12 mouse cellular contexts compared by ENCODE assay signal in genomic region chr4:139154576-139155307, GRCm38 (mm10). TPM values are rescaled to one million over a fixed set of nuclear protein-coding genes. Genes with fewer than 3 reads are reported as not detected.
A peak's percentile ranks its signal among the peaks of the same experiment; 100 is the strongest.
DNase-seq lines count a peak whose midpoint lies in the region; ATAC-seq and TF ChIP-seq lines count a peak whose summit lies in the region.
"Had no signal": no experiment of that assay in that cellular context is flagged by ENCODE, and none has a peak within 500 bp of the region (broad histone marks: within the 10 kb centered on the region; RNA-seq: fewer than 3 reads in every experiment).

No protein-coding gene starts in this region.

- H3K9ac ChIP-seq in kidney, embryonic 15.5 days, result no peak overlapping the region
- H3K9ac ChIP-seq: embryonic facial prominence, embryonic 15.5 days; forebrain, embryonic 15.5 days; heart, embryonic 15.5 days had no signal

- no peaks in the 10 kb centered on the region for H3K36me3 ChIP-seq in kidney, embryonic 15.5 days
- H3K36me3 ChIP-seq: embryonic facial prominence, embryonic 15.5 days; forebrain, embryonic 15.5 days; heart, embryonic 15.5 days had no signal

- peak; percentile 36 for DNase-seq in kidney, postnatal 14 days
- DNase-seq in gastrocnemius, adult 2 months, result peak; percentile 78
- peak; percentile 70 to 73 for DNase-seq in heart, adult 9 months (ENCODE audit: low spot score in 2 of 2)
- peak; percentile 67 for DNase-seq in lung, postnatal 10 days
- DNase-seq in left cerebral cortex, adult 11 months (ENCODE audit: low spot score), result no peak
- DNase-seq in layer of hippocampus, adult 18-20 months (ENCODE audit: low spot score in 2 of 2), result no peak

- ATAC-seq in kidney, embryonic 15.5 days (replicated peaks; ENCODE audit: low FRiP score), result no peak
- no peak for ATAC-seq in cerebellum, adult (ENCODE audit: insufficient number of reproducible peaks, low FRiP score, low TSS enrichment)
- ATAC-seq: forebrain, embryonic 15.5 days had no signal

- intact Hi-C loops in gastrocnemius, adult 2 months (cut with DNase I), result no loop called here

- H3K4me3 ChIP-seq in kidney, embryonic 15.5 days (replicated peaks), result no peak overlapping the region
- peak overlapping the region; percentile 37 for H3K4me3 ChIP-seq in gastrocnemius, adult 2 months
- H3K4me3 ChIP-seq: embryonic facial prominence, embryonic 15.5 days; forebrain, embryonic 15.5 days; heart, embryonic 15.5 days had no signal

- no peak overlapping the region for H3K27ac ChIP-seq in kidney, embryonic 15.5 days
- peak overlapping the region; percentile 80 for H3K27ac ChIP-seq in gastrocnemius, adult 2 months
- H3K27ac ChIP-seq: embryonic facial prominence, embryonic 15.5 days; forebrain, embryonic 15.5 days; heart, embryonic 15.5 days had no signal

- H3K4me1 ChIP-seq in kidney, embryonic 15.5 days, result no peaks in the 10 kb centered on the region
- H3K4me1 ChIP-seq: forebrain, embryonic 15.5 days had no signal

- H3K27me3 ChIP-seq in kidney, embryonic 15.5 days, result no peaks in the 10 kb centered on the region
- H3K27me3 ChIP-seq: CH12.LX; embryonic facial prominence, embryonic 15.5 days; forebrain, embryonic 15.5 days; heart, embryonic 15.5 days had no signal

- H3K9me3 ChIP-seq in kidney, embryonic 15.5 days (replicated peaks), result no peaks in the 10 kb centered on the region
- H3K9me3 ChIP-seq: embryonic facial prominence, embryonic 15.5 days; forebrain, embryonic 15.5 days; heart, embryonic 15.5 days had no signal

- TF ChIP-seq CTCF in gastrocnemius, adult 2 months (IDR thresholded peaks at IDR 0.05), result no peak

- no peak overlapping the region for H3K4me2 ChIP-seq in kidney, embryonic 15.5 days
- H3K4me2 ChIP-seq: embryonic facial prominence, embryonic 15.5 days; forebrain, embryonic 15.5 days; heart, embryonic 15.5 days had no signal

- WGBS in kidney, embryonic 15.5 days, result 76% methylated on average over 20 of the region's 20 CpGs

RNA-seq across cellular contexts. Expression of gene Minos1, which starts 23.8 kb away (rescaled TPM):
- 522 and 595 TPM in 2 replicates for polyA plus RNA-seq in kidney, embryonic 15.5 days (2015; fragmentation: Nextera tagmentation; extraction: Ambion mirVana)
- total RNA-seq in gastrocnemius, adult 2 months (2021), result 100 to 1,000 TPM; 304 to 430 TPM
- 100 to 1,000 TPM; 189 to 193 TPM for total RNA-seq in layer of hippocampus, adult 18-20 months (2021)

RNA-seq across cellular contexts. Expression of gene Capzb, which starts 38.0 kb away (rescaled TPM):
- 392 and 395 TPM in 2 replicates for polyA plus RNA-seq in kidney, embryonic 15.5 days (2015; fragmentation: Nextera tagmentation; extraction: Ambion mirVana)
- total RNA-seq in gastrocnemius, adult 2 months (2021), result 100 to 1,000 TPM; 444 to 499 TPM
- total RNA-seq in layer of hippocampus, adult 18-20 months (2021), result 100 to 1,000 TPM; 400 to 403 TPM

Comparison
In these comparisons a context has a peak if more than half of its experiments do, and no peak if none do; other contexts are left out.
1. DNase-seq: peak in kidney, postnatal 14 days (single experiment), gastrocnemius, adult 2 months (single experiment), heart, adult 9 months (2 of 2) and lung, postnatal 10 days (single experiment); none in left cerebral cortex, adult 11 months (single experiment) and layer of hippocampus, adult 18-20 months (0 of 2).